11 mouse cellular contexts compared by ENCODE assay signal in genomic region chr4:140906827-140907280, GRCm38 (mm10). TPM values are rescaled to one million over a fixed set of nuclear protein-coding genes. Genes with fewer than 3 reads are reported as not detected.
DNase-seq lines count a peak whose midpoint lies in the region; ATAC-seq lines count a peak whose summit lies in the region.
"Had no signal": no experiment of that assay in that cellular context is flagged by ENCODE, and none has a peak within 500 bp of the region (broad histone marks: within the 10 kb centered on the region; RNA-seq: fewer than 3 reads in every experiment).

No protein-coding gene starts in this region.

- ATAC-seq in kidney, embryonic 14.5 days (ENCODE audit: low FRiP score, low TSS enrichment) = peak; percentile 26; the same call in 1 of the 2 replicates
- no peak for ATAC-seq in neural tube, embryonic 12.5 days (ENCODE audit: low FRiP score, low read depth)
- ATAC-seq in hindbrain, embryonic 12.5 days (ENCODE audit: low FRiP score) = peak; percentile 5; the same call in 1 of the 2 replicates
- no peak for ATAC-seq in neural tube, embryonic 13.5 days (ENCODE audit: low read depth)
- ATAC-seq in CD4-positive, CD25-positive, alpha-beta regulatory T cell, adult 4 months = no peak

- peak overlapping the region; percentile 56 for H3K4me2 ChIP-seq in kidney, embryonic 14.5 days (replicated peaks; ENCODE audit: low read depth, low read length)
- H3K4me2 ChIP-seq in neural tube, embryonic 12.5 days (replicated peaks) = peak overlapping the region; percentile 73
- peak overlapping the region; percentile 66; the same call in 1 of the 2 replicates for H3K4me2 ChIP-seq in hindbrain, embryonic 12.5 days (replicated peaks)
- peak overlapping the region; percentile 65; the same call in 1 of the 2 replicates for H3K4me2 ChIP-seq in neural tube, embryonic 13.5 days

- no peaks in the 10 kb centered on the region for H3K9me3 ChIP-seq in kidney, embryonic 14.5 days (ENCODE audit: control insufficient read depth, low read length)
- no peaks in the 10 kb centered on the region for H3K9me3 ChIP-seq in neural tube, embryonic 12.5 days
- H3K9me3 ChIP-seq in hindbrain, embryonic 12.5 days (replicated peaks) = no peaks in the 10 kb centered on the region
- H3K9me3 ChIP-seq in neural tube, embryonic 13.5 days = no peaks in the 10 kb centered on the region
- H3K9me3 ChIP-seq: forebrain, embryonic 12.5 days; G1E had no signal

- peaks cover 13% of the 10 kb centered on the region for H3K4me1 ChIP-seq in kidney, embryonic 14.5 days (ENCODE audit: control insufficient read depth, insufficient read depth, low read length)
- peaks cover 17% of the 10 kb centered on the region for H3K4me1 ChIP-seq in neural tube, embryonic 12.5 days
- H3K4me1 ChIP-seq in hindbrain, embryonic 12.5 days = peaks cover 11% of the 10 kb centered on the region
- H3K4me1 ChIP-seq in neural tube, embryonic 13.5 days (replicated peaks) = peaks cover 21% of the 10 kb centered on the region

- 33% methylated on average over 11 of the region's 11 CpGs for WGBS in kidney, embryonic 14.5 days
- WGBS in neural tube, embryonic 12.5 days = 52% methylated on average over 11 of the region's 11 CpGs
- 50% methylated on average over 11 of the region's 11 CpGs for WGBS in hindbrain, embryonic 12.5 days
- 56% methylated on average over 11 of the region's 11 CpGs for WGBS in neural tube, embryonic 13.5 days

- H3K27ac ChIP-seq in kidney, embryonic 14.5 days (ENCODE audit: low read depth, low read length) = no peak overlapping the region
- no peak overlapping the region for H3K27ac ChIP-seq in neural tube, embryonic 12.5 days
- no peak overlapping the region for H3K27ac ChIP-seq in hindbrain, embryonic 12.5 days
- H3K27ac ChIP-seq in neural tube, embryonic 13.5 days (replicated peaks) = no peak overlapping the region
- H3K27ac ChIP-seq: forebrain, embryonic 12.5 days; liver, embryonic 14.5 days had no signal

- peak overlapping the region; percentile 36; the same call in 1 of the 2 replicates for H3K4me3 ChIP-seq in kidney, embryonic 14.5 days (ENCODE audit: low read length)
- no peak overlapping the region for H3K4me3 ChIP-seq in neural tube, embryonic 12.5 days
- H3K4me3 ChIP-seq in hindbrain, embryonic 12.5 days = no peak overlapping the region
- H3K4me3 ChIP-seq in neural tube, embryonic 13.5 days = peak overlapping the region; percentile 36; the same call in 1 of the 2 replicates

- no peaks in the 10 kb centered on the region for H3K36me3 ChIP-seq in kidney, embryonic 14.5 days (ENCODE audit: control insufficient read depth, insufficient read depth, low read length)
- no peaks in the 10 kb centered on the region for H3K36me3 ChIP-seq in neural tube, embryonic 12.5 days
- H3K36me3 ChIP-seq in hindbrain, embryonic 12.5 days = no peaks in the 10 kb centered on the region
- H3K36me3 ChIP-seq in neural tube, embryonic 13.5 days = no peaks in the 10 kb centered on the region
- H3K36me3 ChIP-seq: forebrain, embryonic 12.5 days; G1E had no signal

- peaks cover 4% of the 10 kb centered on the region; the same call in 1 of the 2 replicates for H3K27me3 ChIP-seq in kidney, embryonic 14.5 days (ENCODE audit: control insufficient read depth, insufficient read depth, low read length)
- H3K27me3 ChIP-seq in neural tube, embryonic 12.5 days (replicated peaks) = peaks cover 34% of the 10 kb centered on the region
- H3K27me3 ChIP-seq in hindbrain, embryonic 12.5 days = peaks cover 69% of the 10 kb centered on the region
- peaks cover 61% of the 10 kb centered on the region for H3K27me3 ChIP-seq in neural tube, embryonic 13.5 days

- no peak for DNase-seq in kidney, adult 18-20 months
- DNase-seq in neural tube, embryonic 10.5 days (ENCODE audit: extremely low spot score, low spot score) = no peak
- DNase-seq: adrenal gland, adult 8-10 months had no signal

- peak overlapping the region; percentile 28; the same call in 1 of the 2 replicates for H3K9ac ChIP-seq in kidney, embryonic 14.5 days (ENCODE audit: low read depth, low read length)
- H3K9ac ChIP-seq in neural tube, embryonic 12.5 days = no peak overlapping the region
- H3K9ac ChIP-seq in hindbrain, embryonic 12.5 days = no peak overlapping the region
- H3K9ac ChIP-seq in neural tube, embryonic 13.5 days = no peak overlapping the region

RNA-seq across cellular contexts. Expression of gene Padi2, which starts 0.7 kb away (rescaled TPM):
- polyA plus RNA-seq in kidney, embryonic 14.5 days (2014; fragmentation: Nextera tagmentation; extraction: Ambion mirVana) = 13.9 and 22.6 TPM in 2 replicates
- 5.3 and 8.4 TPM in 2 replicates for polyA plus RNA-seq in neural tube, embryonic 12.5 days (2016; fragmentation: Nextera tagmentation; extraction: Ambion mirVana)
- polyA plus RNA-seq in hindbrain, embryonic 12.5 days (2016; fragmentation: Nextera tagmentation; extraction: Ambion mirVana) = 2.6 and 3.7 TPM in 2 replicates
- 4.4 and 6.0 TPM in 2 replicates for polyA plus RNA-seq in neural tube, embryonic 13.5 days (2015; fragmentation: Nextera tagmentation; extraction: Ambion mirVana)
- polyA plus RNA-seq in CD4-positive, CD25-positive, alpha-beta regulatory T cell, adult 4 months (2017; shearing (Covaris generic)) = 10 to 100 TPM; 11.4 to 13.8 TPM

RNA-seq across cellular contexts. Expression of gene Sdhb, which starts 54.1 kb away (rescaled TPM):
- 442 and 499 TPM in 2 replicates for polyA plus RNA-seq in kidney, embryonic 14.5 days (2014; fragmentation: Nextera tagmentation; extraction: Ambion mirVana)
- polyA plus RNA-seq in neural tube, embryonic 12.5 days (2016; fragmentation: Nextera tagmentation; extraction: Ambion mirVana) = 403 and 410 TPM in 2 replicates
- polyA plus RNA-seq in hindbrain, embryonic 12.5 days (2016; fragmentation: Nextera tagmentation; extraction: Ambion mirVana) = 349 and 383 TPM in 2 replicates
- 473 and 497 TPM in 2 replicates for polyA plus RNA-seq in neural tube, embryonic 13.5 days (2015; fragmentation: Nextera tagmentation; extraction: Ambion mirVana)
- 100 to 1,000 TPM; 250 to 293 TPM for polyA plus RNA-seq in CD4-positive, CD25-positive, alpha-beta regulatory T cell, adult 4 months (2017; shearing (Covaris generic))

Comparison
In these comparisons a context has a peak if more than half of its experiments do, and no peak if none do; other contexts are left out.
1. H3K4me3 ChIP-seq: peak in kidney, embryonic 14.5 days (single experiment) and neural tube, embryonic 13.5 days (single experiment); none in neural tube, embryonic 12.5 days (single experiment) and hindbrain, embryonic 12.5 days (single experiment).
2. ATAC-seq: peak in kidney, embryonic 14.5 days (single experiment) and hindbrain, embryonic 12.5 days (single experiment); none in neural tube, embryonic 12.5 days (single experiment), neural tube, embryonic 13.5 days (single experiment) and CD4-positive, CD25-positive, alpha-beta regulatory T cell, adult 4 months (single experiment).
3. Peak in every context shown above with its lines, with median percentiles within 50 percentile points of each other: H3K4me2 ChIP-seq.